Mouse (Mus musculus): Measurements from ENCODE around the gene Ptprm.

The Ptprm gene

GRCm38 (mm10) chr17:67073139-67073538 is 281.1 kb downstream of the Ptprm start:
- no peak for DNase-seq (ENCODE audit: low read depth, low spot score)

GRCm38 (mm10) chr17:67071231-67072009 is 282.8 kb downstream of the Ptprm start:
- peak; percentile 54 for DNase-seq (ENCODE audit: low read depth, low spot score)

- DNase-seq (ENCODE audit: low read depth, low spot score) = no peak
These were observed 290.6 kb downstream of the Ptprm start for GRCm38 (mm10) chr17:67063611-67064010.

GRCm38 (mm10) chr17:67055681-67056080 is 298.6 kb downstream of the Ptprm start:
- no peak for DNase-seq (ENCODE audit: low read depth, low spot score)

GRCm38 (mm10) chr17:67054202-67054601 is 300.1 kb downstream of the Ptprm start:
- DNase-seq (ENCODE audit: low read depth, low spot score) = no peak

- DNase-seq (ENCODE audit: low read depth, low spot score) = no peak
These were observed 301.5 kb downstream of the Ptprm start for GRCm38 (mm10) chr17:67052624-67053314.

GRCm38 (mm10) chr17:67047697-67048096 is 306.6 kb downstream of the Ptprm start:
- no peak for DNase-seq (ENCODE audit: low read depth, low spot score)

GRCm38 (mm10) chr17:67038558-67038957 is 315.7 kb downstream of the Ptprm start:
- DNase-seq (ENCODE audit: low read depth, low spot score) = no peak

GRCm38 (mm10) chr17:67033547-67033946 is 320.7 kb downstream of the Ptprm start:
- no peak for DNase-seq (ENCODE audit: low read depth, low spot score)

- DNase-seq (ENCODE audit: low read depth, low spot score) = no peak
These were observed 322.2 kb downstream of the Ptprm start for GRCm38 (mm10) chr17:67032021-67032420.

GRCm38 (mm10) chr17:67031341-67031740 is 322.9 kb downstream of the Ptprm start:
- DNase-seq (ENCODE audit: low read depth, low spot score) = no peak

- no peak for DNase-seq (ENCODE audit: low read depth, low spot score)
These were observed 327.0 kb downstream of the Ptprm start for GRCm38 (mm10) chr17:67027274-67027673.

GRCm38 (mm10) chr17:67016501-67016900 is 337.8 kb downstream of the Ptprm start:
- DNase-seq (ENCODE audit: low read depth, low spot score) = no peak

- no peak for DNase-seq (ENCODE audit: low read depth, low spot score)
These were observed 341.0 kb downstream of the Ptprm start for GRCm38 (mm10) chr17:67013217-67013616.

- DNase-seq (ENCODE audit: low read depth, low spot score) = peak; percentile 37
These were observed 342.2 kb downstream of the Ptprm start for GRCm38 (mm10) chr17:67011836-67012583.

- DNase-seq (ENCODE audit: low read depth, low spot score) = peak; percentile 32
These were observed 344.1 kb downstream of the Ptprm start for GRCm38 (mm10) chr17:67010136-67010535.

- DNase-seq (ENCODE audit: low read depth, low spot score) = no peak
These were observed 346.1 kb downstream of the Ptprm start for GRCm38 (mm10) chr17:67008137-67008536.

- peak; percentile 59 for DNase-seq (ENCODE audit: low read depth, low spot score)
These were observed 347.4 kb downstream of the Ptprm start for GRCm38 (mm10) chr17:67006740-67007385.

GRCm38 (mm10) chr17:66996882-66997281 is 357.4 kb downstream of the Ptprm start:
- DNase-seq (ENCODE audit: low read depth, low spot score) = no peak

GRCm38 (mm10) chr17:66996016-66996415 is 358.2 kb downstream of the Ptprm start:
- DNase-seq (ENCODE audit: low read depth, low spot score) = no peak

GRCm38 (mm10) chr17:66991815-66992214 is 362.4 kb downstream of the Ptprm start:
- DNase-seq (ENCODE audit: low read depth, low spot score) = no peak

- no peak for DNase-seq (ENCODE audit: low read depth, low spot score)
These were observed 363.5 kb downstream of the Ptprm start for GRCm38 (mm10) chr17:66990761-66991160.
